Mouse (Mus musculus): ENCODE measurements at regions not wholly inside any gene's neighbourhood (a gene's known extent, or its start where the extent isn't known, plus 50 kb on each side); places are given as distances from the start of the nearest gene placed in this dataset.
A peak's percentile ranks its signal among the peaks of the same experiment; 100 is the strongest.

DNA sequence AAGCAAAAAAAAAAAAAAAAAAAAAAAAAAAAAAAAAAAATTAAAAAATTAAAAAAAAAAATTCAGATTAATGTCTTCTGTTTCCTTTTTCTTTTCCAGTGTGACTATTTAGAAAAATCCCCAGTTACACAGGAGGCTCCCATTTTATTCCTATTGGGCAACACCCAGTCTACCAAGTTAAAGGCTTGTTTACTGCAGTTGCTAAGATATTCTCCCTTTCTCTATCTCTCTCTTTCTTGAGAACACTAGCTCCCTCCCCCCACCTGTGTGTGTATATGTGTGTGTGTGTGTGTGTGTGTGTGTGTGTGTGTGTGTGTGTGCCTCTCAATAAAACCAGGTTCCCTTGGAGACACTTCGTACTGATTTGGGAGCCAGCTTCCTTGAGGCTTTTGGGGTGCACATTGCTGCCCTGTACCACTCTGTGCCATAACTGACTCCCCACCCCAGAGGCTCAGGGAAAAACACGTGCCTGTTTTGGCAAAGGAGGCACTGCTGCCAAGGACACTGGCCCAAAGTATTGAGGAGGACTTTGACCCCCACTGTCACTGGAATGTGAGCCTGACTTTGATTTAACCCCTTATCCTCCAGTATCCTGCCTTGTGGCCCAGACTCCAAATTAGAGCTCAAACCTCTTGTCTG lies 50.3 kb downstream of the Anapc15-ps start:
- 25% methylated on average over 2 of the region's 2 CpGs for WGBS
- no peaks in the 10 kb centered on the region for H3K27me3 ChIP-seq (ENCODE audit: control insufficient read depth, insufficient read depth, low read length)
- H3K9ac ChIP-seq (ENCODE audit: low read length), result no peak overlapping the region
- H3K27ac ChIP-seq (ENCODE audit: low read length), result no peak overlapping the region
- H3K9me3 ChIP-seq (replicated peaks; ENCODE audit: control insufficient read depth, low read length), result no peaks in the 10 kb centered on the region
- H3K4me3 ChIP-seq (replicated peaks; ENCODE audit: low read length), result no peak overlapping the region
- H3K36me3 ChIP-seq (ENCODE audit: control insufficient read depth, insufficient read depth, low read length), result no peaks in the 10 kb centered on the region
- no peaks in the 10 kb centered on the region for H3K4me1 ChIP-seq (ENCODE audit: control insufficient read depth, insufficient read depth, low read length)
- H3K4me2 ChIP-seq (ENCODE audit: low read depth, low read length), result no peak overlapping the region
- peak; percentile 47; the same call in 1 of the 2 replicates for ATAC-seq (ENCODE audit: insufficient read depth, low FRiP score)

DNA sequence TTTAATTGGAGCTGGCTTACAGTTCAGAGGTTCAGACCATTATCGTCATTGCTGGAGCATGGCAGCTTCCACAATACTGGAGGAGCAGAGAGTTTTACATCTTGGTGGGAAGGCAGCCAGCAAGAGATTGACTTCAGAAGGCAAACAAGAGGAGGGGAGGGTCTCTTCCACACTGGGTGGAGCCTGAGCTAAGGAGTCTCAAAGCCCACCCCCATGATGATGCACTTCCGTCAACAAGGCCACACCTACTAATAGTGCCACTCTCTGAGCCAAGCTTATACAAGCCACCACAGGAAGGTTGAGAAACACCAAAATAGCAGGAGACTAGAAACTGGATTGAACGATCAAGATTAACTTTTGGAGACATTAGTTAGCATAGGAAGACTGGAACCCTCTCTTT lies 52.5 kb downstream of the Anapc15-ps start:
- no peak overlapping the region for H3K9ac ChIP-seq (ENCODE audit: low read length)
- no peaks in the 10 kb centered on the region for H3K4me1 ChIP-seq (ENCODE audit: control insufficient read depth, insufficient read depth, low read length)
- no peak overlapping the region for H3K4me2 ChIP-seq (ENCODE audit: low read depth, low read length)
- ATAC-seq (ENCODE audit: insufficient read depth, low FRiP score), result no peak
- no peaks in the 10 kb centered on the region for H3K9me3 ChIP-seq (replicated peaks; ENCODE audit: control insufficient read depth, low read length)
- no peak overlapping the region for H3K27ac ChIP-seq (ENCODE audit: low read length)
- no peak overlapping the region for H3K4me3 ChIP-seq (replicated peaks; ENCODE audit: low read length)
- 86% methylated on average over 3 of the region's 3 CpGs for WGBS
- H3K36me3 ChIP-seq (ENCODE audit: control insufficient read depth, insufficient read depth, low read length), result no peaks in the 10 kb centered on the region
- no peaks in the 10 kb centered on the region for H3K27me3 ChIP-seq (ENCODE audit: control insufficient read depth, insufficient read depth, low read length)

DNA sequence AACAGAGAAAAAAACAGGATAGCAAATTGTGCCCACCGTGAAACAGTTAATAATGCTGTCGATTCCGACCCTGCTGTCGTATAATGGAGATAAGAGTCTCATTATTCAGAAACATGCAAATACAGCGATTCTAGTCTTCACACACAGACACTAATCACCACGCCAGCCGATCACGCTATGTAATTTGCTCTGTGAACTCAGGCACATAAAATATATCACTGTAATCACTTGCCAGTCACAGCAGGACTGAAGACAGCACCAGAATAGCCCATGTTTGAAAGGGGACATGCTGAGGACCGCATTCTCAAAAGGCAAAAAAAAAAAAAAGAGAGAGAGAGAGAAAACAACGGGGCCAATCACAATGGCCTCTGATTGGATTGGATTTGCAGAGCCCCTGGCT lies 53.6 kb downstream of the Anapc15-ps start:
- 30% methylated on average over 10 of the region's 10 CpGs for WGBS
- no peak overlapping the region for H3K9ac ChIP-seq (ENCODE audit: low read length)
- no peak overlapping the region for H3K4me3 ChIP-seq (replicated peaks; ENCODE audit: low read length)
- no peak for ATAC-seq (ENCODE audit: insufficient read depth, low FRiP score)
- H3K4me1 ChIP-seq (ENCODE audit: control insufficient read depth, insufficient read depth, low read length), result no peaks in the 10 kb centered on the region
- no peak overlapping the region for H3K4me2 ChIP-seq (ENCODE audit: low read depth, low read length)
- H3K27me3 ChIP-seq (ENCODE audit: control insufficient read depth, insufficient read depth, low read length), result no peaks in the 10 kb centered on the region
- H3K9me3 ChIP-seq (replicated peaks; ENCODE audit: control insufficient read depth, low read length), result no peaks in the 10 kb centered on the region
- no peak overlapping the region for H3K27ac ChIP-seq (ENCODE audit: low read length)
- no peaks in the 10 kb centered on the region for H3K36me3 ChIP-seq (ENCODE audit: control insufficient read depth, insufficient read depth, low read length)

DNA sequence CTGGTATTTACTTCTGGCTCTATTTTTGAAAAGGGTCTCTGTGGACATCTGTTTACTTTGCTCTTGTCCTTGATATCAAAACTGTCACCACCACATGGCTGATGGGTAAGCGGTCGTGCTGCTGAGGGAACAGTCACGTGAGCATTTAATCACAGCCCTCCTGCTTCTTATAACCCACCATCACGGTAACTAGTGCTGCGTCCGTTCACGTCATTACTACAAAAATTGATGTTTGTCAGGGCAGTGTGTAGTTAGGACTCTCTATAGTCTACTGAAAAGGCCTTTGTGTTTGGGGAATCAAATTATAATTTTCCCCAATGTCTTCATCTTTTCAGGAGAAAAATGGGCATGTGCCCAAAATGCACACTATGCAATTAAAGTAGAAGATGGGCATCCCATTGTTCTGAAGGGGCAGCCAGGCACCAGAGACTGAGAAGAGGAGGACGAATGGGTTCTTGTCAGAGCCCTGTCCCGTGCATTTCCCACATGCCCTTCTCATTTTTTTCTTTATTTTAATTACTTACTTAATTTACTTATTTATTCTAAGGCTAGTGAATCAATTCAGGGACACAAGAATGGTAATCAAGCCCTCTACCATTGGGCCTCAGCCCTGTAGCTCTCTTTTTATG lies 54.6 kb upstream of the Nudt4 start:
- no peak for ATAC-seq (ENCODE audit: insufficient read depth, low FRiP score)
- H3K36me3 ChIP-seq (ENCODE audit: control insufficient read depth, insufficient read depth, low read length), result no peaks in the 10 kb centered on the region
- no peaks in the 10 kb centered on the region for H3K9me3 ChIP-seq (replicated peaks; ENCODE audit: control insufficient read depth, low read length)
- 61% methylated on average over 9 of the region's 9 CpGs for WGBS
- no peak overlapping the region for H3K9ac ChIP-seq (ENCODE audit: low read length)
- no peak overlapping the region for H3K4me2 ChIP-seq (ENCODE audit: low read depth, low read length)
- H3K4me1 ChIP-seq (ENCODE audit: control insufficient read depth, insufficient read depth, low read length), result no peaks in the 10 kb centered on the region
- H3K4me3 ChIP-seq (replicated peaks; ENCODE audit: low read length), result no peak overlapping the region
- no peak overlapping the region for H3K27ac ChIP-seq (ENCODE audit: low read length)
- no peaks in the 10 kb centered on the region for H3K27me3 ChIP-seq (ENCODE audit: control insufficient read depth, insufficient read depth, low read length)

DNA sequence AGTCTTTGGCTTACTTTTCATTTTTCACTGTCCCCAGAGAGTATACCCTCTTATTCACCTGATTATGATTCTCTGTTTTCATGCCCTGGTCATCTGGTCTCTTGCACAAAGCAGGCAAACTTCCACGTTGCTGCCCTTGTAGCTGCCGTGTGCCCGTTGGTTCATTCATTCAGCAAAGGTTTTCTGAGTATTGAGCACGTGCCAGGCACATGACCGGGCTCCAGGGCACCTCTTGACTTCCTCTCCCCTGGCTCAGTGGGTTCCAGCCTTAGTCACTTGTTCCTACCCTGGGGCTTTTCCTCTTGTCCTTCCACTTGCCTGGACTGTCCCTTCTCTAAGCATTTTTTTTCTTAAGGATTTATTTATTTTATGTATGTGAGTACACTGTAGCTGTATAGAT lies 52.9 kb upstream of the Nudt4 start:
- H3K4me3 ChIP-seq (replicated peaks; ENCODE audit: low read length), result no peak overlapping the region
- H3K9me3 ChIP-seq (replicated peaks; ENCODE audit: control insufficient read depth, low read length), result no peaks in the 10 kb centered on the region
- no peak overlapping the region for H3K9ac ChIP-seq (ENCODE audit: low read length)
- ATAC-seq (ENCODE audit: insufficient read depth, low FRiP score), result no peak
- H3K4me1 ChIP-seq (ENCODE audit: control insufficient read depth, insufficient read depth, low read length), result no peaks in the 10 kb centered on the region
- no peaks in the 10 kb centered on the region for H3K27me3 ChIP-seq (ENCODE audit: control insufficient read depth, insufficient read depth, low read length)
- no peak overlapping the region for H3K4me2 ChIP-seq (ENCODE audit: low read depth, low read length)
- H3K27ac ChIP-seq (ENCODE audit: low read length), result no peak overlapping the region
- 82% methylated on average over 5 of the region's 5 CpGs for WGBS
- H3K36me3 ChIP-seq (ENCODE audit: control insufficient read depth, insufficient read depth, low read length), result no peaks in the 10 kb centered on the region

DNA sequence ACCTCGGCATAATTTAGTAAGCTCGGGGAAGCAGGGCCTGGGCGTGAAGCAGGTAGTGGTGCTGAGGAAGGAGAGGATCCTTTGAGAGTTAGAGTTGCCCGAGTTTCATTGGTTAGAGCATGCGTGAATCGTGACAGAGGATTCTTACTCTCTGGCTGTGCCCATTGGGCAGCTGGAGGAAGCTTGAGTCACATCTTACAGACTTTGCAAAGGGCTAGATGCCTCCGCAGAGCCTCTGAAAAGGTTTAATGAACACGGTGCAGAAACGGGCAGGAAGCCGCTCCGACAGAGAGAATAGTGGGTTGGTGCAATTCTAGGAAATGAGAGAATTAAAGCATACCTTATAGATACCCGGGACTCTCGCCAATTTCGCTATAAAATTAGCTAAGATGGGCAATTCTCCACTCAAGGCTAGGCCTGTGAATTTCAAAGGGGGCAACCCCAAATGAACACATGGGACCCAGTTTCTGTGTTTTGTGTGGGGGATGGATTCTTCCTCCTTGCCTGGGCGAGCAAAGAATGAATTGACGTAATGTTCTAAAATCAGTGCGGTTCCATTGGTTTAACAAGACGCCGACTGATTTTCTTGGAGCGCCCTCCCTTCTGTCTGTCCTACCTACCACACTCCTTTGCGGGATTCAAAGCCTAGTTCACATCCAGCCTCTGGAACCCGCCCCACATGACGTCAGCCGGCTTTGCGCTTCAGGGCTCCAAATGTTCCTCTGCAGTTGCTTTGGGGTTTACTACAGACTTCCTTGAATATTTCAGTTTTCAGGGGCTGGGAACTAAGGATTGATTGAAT lies 52.1 kb upstream of the Nudt4 start:
- ATAC-seq (ENCODE audit: insufficient read depth, low FRiP score), result no peak
- Histone ChIP-seq H3K27me3 (ENCODE audit: control insufficient read depth, insufficient read depth, low read length) (no peaks in the 10 kb centered on the region), H3K9ac (ENCODE audit: low read length) (no peak overlapping the region), H3K4me2 (ENCODE audit: low read depth, low read length) (no peak overlapping the region), H3K9me3 (replicated peaks; ENCODE audit: control insufficient read depth, low read length) (no peaks in the 10 kb centered on the region), H3K27ac (ENCODE audit: low read length) (no peak overlapping the region), H3K4me1 (ENCODE audit: control insufficient read depth, insufficient read depth, low read length) (no peaks in the 10 kb centered on the region), H3K36me3 (ENCODE audit: control insufficient read depth, insufficient read depth, low read length) (no peaks in the 10 kb centered on the region), H3K4me3 (replicated peaks; ENCODE audit: low read length) (no peak overlapping the region)
- WGBS, result 76% methylated on average over 25 of the region's 25 CpGs
